Mouse (Mus musculus) NIH3T3 (cell line): ENCODE measurements around the gene Rrbp1.

Source experiments
- DNase-seq: peaks from one replicate; pipeline ENCODE4 v3.0.0-alpha.2; 2012; ENCODE audit warnings: low read depth

Rrbp1 gene

GRCm38 (mm10) chr2:144011080-144011551 lies at the start of gene Rrbp1:
Gene Rrbp1, minus strand, starts transcription at chr2:144011263.
- peak; percentile 99 for DNase-seq

DNA sequence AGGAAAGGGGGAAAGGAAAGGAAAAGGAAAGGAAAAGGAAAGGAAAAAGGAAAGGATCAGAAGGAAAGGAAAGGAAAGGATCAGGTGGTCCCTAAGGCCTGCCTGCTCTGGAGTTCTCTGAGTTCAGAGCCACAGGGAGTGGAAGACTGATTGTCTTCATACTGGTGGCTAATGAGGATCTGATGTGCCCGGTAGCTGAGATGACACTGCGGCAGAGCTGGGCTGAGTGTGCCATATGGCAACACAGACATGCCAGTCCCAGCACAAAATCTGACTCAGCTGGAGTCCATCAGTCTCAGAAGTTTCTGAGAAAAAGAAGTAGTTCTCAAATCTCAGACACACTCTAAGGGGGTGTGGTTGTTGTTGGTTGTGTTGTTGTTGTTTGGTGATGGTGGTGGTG lies 46.7 kb upstream of the Rrbp1 start:
- DNase-seq: no peak

DNA sequence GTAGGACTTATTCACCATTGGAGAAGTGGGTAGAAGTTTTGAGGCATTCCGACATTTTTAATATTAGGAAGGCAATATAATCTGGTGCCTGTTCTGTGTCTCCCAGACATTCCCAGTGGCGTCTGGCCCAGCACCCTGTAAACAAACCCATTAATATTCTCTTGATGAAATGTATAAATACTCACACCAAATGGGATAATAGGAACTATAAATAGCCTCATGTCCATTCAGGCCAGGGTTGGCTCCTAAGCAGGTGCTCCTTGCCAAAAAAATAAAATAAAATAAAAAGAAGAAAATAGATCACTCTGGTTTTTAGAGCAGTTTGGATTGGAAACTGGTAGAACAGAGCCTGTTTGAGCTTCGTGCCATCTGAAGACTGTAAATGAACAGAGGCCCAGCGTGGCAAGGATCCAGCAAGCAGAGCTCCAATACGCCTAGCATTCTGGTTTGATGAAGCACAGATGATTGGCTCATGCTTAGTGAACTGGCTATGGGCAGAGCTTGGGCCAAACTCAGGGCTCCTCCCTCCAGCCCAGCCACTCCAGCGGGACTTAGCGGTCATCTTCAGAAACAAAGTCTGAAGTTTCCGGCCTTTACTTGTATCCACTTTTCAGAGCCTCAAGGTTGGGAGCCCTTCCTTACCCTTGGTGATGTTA lies 41.5 kb upstream of the Rrbp1 start:
- peak; percentile 63 for DNase-seq

GRCm38 (mm10) chr2:144050861-144051260 lies 39.8 kb upstream of the Rrbp1 start:
- no peak for DNase-seq

- DNase-seq: peak; percentile 52
These were observed 39.1 kb upstream of the Rrbp1 start for GRCm38 (mm10) chr2:144050146-144050680.

DNA sequence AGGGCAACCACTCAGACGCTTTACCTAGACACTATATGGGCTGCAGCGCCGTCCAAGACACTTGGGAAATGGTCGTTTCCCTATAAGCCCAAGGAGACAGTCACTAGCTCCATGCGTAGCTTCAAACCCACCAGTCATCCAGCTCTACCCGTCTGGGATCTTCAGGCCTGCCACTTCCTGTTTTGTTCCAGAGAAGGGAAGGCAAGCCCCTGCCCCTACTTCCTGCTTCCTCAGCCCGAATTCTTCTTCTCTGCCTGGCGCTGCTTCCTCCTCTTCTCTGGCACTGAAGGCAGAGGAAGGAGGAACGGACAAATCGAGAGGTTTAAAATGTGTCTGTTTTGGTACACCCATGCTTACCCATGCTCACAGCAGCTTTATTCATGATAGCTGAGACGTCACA lies 35.9 kb upstream of the Rrbp1 start:
- no peak for DNase-seq

GRCm38 (mm10) chr2:144045756-144046560 lies 34.9 kb upstream of the Rrbp1 start:
- DNase-seq: no peak

DNA sequence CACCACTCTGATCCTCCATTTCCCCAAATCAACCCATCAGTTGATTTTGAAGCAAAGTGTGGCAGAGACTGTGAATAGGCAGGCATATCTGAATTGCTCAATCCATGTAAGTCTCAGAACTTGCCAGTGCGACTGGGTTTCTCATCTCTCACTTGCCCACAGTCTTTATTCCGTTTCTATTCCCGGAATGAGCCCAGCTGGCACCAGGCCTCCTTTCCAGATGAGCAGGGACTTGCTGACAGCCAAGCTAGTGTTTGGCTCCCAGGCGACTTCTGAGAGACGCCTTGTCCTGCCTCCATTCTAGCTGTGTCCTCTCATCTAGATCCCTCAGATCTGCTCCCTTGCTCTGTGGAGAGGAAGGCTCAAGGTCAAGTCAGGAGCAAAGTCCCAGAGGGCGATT lies 33.7 kb upstream of the Rrbp1 start:
- peak; percentile 9 for DNase-seq

GRCm38 (mm10) chr2:144032664-144033063 lies 21.6 kb upstream of the Rrbp1 start, which contains the start of gene Banf2:
Gene Banf2, plus strand, starts transcription at chr2:144033059.
- DNase-seq: no peak

GRCm38 (mm10) chr2:144030791-144031190 lies 19.7 kb upstream of the Rrbp1 start:
- no peak for DNase-seq

DNA sequence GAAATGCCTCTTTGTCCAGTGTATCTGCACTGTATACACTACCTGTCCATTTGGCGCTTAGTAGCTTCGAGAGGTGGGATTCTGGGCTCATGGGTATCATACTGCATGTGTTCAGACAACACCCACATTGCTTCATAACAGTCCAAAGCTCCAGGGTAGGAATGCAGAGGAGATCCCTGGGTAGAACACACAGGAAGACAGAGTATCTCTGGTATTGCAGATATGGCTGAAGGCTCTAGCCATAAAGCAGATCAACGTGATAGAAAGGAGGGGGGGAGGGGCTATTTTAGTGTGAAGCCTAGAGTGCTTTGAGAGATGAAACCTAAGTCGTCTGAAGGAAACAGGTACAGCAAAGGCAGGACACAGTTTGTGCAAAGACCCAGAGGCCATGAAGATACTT lies 15.4 kb upstream of the Rrbp1 start:
- DNase-seq: no peak

DNA sequence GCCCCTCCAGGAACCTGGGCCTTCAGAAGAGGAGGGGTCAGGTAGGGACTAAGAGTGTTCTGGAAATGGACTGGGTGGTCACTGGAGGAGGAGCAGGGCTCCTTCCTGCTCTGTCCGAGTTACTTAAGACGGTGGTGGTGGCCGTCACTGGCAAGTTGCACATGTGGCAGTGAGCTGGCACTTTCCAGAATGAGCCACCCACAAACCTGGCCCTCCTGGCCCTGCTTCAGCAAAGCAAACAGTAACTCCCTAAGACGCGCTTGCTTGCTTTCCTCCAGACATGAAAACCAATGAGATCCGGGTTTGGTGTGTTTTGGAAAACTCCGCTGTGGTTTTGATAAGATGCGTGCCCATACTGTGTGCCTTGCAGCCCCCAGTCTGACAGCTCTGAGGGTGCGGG lies 14.3 kb upstream of the Rrbp1 start:
- no peak for DNase-seq

DNA sequence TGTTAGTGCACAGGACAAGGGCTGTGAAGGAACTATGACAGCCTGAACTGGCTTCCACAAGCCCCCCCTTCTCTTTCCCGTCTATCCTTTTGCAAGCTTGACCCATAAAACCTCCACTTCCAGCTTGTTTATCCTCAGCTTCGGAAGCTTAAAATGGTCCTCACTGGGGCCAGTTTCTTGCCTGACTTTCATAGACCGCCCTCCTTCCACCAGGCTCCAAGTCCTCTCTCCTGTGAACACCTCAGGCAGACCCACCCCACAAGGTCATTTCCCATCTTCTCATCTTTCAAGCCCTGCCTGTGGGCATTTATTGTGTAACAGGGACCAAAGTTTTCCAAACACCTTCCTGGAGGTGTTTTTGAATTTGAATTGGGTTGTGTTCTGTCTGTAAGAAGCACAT lies 11.4 kb upstream of the Rrbp1 start:
- no peak for DNase-seq

GRCm38 (mm10) chr2:144019971-144020370 lies 8.9 kb upstream of the Rrbp1 start:
- no peak for DNase-seq

GRCm38 (mm10) chr2:144015861-144016260 lies 4.8 kb upstream of the Rrbp1 start:
- no peak for DNase-seq

DNA sequence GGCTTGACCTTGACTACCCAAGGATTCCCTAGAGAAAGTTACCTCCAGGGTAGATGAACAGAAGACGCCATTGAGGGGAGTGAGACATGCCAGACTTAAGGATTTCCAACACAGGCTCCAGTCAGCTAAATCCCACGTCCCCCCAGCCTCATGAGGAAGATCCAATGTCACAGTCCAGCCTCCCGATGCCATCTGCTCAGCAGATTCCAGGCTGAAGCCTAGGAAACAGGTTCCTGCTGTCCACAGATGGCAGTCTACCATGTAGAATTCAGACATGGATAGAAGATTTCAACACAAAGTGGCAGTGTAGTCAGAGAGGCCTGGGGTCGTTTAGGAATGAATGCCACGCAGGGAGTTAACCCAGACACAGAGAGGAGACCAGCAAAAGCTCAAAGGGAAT lies 3.4 kb upstream of the Rrbp1 start:
- no peak for DNase-seq

DNA sequence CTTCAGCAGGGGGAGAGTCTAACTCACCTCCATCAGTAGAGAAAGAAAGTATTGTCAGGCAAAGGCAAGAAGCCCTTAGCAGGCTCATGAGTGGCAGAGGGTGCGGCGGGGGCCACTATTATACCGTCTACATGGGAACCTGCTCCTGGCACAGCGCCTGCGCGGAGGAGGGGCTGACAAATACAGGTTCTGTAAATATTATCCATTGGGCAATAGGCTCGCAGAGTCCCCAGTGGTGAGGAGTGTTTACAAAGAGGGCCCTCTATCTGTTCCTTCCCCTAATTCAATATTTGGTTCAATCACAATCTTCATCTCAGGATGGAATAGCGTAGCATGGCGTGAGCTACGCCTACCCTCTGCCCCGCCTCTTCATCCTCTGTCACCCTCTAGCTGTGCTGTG lies 3.0 kb upstream of the Rrbp1 start:
- DNase-seq: no peak

DNA sequence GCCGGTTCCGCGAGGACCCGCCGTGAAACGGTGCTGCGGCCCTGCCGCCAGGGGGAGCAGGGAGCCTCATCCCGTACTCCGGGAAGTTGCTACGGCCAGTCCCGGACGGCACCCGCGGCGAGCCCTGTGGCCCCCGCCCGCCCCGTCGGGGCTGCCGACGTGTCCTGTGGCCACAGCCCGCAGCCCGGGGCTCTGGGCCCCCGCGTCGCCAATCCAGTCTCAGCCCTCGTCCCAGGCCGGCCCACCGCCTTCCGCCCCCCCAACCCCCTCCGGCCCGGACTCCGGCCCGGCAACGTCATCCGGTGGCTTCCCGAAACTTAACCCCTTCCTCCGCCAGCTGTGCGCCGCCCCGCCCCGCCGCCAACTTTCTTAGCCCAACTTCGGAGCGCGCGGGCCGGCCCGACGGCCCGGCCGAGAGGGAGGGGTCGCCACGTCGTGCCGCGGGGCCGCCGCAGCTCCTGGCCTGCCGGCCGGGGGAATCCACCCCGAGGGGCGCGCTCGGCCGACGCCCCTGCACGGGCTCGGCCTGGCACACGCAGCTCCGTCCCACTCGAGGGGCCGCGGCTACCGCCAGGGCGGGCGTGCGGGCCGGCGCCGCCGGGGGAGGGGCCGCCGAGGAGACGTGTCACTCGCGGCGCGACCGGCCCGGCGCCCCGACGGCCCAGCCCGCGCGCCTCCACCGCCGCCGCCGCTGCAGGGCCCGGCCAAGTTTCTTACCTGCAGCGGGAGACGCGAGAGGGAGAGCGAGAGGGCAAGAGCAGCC lies 600 bp downstream of the Rrbp1 start:
- DNase-seq: peak; percentile 90

DNA sequence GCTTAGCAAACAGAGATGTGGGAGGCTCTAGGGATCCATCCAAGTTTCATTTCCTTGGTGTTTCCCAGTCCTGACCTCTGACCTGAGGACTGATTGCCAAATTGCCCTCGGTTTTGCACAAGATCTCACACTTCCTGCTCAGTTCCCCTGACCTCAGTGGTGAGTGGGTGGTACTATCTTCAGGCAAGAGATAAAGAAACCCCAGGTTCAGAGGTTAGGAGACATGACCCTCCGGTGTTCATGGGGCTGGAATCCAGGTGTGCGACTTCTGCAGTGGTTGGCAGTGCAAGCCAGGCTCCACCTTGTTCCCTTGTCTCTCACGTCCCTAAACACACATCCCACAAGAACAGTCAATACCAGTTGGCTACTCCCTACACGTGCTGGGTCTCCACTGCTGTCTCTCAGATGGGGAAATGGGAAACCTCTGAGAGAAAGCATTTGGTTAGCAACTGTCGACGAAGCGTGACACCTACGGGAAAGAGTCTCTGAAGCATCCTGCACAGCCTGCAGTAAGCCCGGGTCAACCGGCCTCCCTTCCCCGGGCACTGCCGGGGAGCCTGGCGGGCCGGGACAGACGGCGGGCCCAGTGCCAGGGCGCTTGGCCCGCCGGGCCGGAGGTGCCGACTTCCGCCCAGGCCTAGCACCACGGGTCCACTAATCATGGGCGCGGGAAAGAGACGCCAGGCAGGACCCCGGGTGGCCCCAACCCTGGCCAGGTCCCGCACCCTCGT lies 1.3 kb downstream of the Rrbp1 start:
- peak; percentile 53 for DNase-seq

DNA sequence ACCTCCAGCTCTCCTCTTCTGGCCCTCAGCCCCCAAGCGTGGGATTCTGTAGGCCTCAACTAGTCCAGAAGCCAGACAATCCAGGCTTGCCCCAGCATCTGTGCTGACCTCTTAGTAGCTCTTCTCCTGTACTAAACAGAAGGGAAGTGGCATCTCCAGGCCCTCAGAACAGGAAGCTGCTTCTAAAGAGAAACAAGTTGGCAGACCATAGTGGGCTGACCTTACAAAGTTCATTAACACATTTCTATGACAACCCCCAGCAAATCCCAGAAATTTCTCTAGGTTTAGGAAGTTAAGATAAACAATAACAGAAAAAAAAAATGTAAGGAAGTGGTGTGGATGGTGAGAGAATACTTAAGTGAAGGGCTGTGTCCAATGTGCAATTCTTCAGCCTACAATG lies 2.0 kb downstream of the Rrbp1 start:
- no peak for DNase-seq

GRCm38 (mm10) chr2:144007211-144007610 lies 3.9 kb downstream of the Rrbp1 start:
- no peak for DNase-seq

DNA sequence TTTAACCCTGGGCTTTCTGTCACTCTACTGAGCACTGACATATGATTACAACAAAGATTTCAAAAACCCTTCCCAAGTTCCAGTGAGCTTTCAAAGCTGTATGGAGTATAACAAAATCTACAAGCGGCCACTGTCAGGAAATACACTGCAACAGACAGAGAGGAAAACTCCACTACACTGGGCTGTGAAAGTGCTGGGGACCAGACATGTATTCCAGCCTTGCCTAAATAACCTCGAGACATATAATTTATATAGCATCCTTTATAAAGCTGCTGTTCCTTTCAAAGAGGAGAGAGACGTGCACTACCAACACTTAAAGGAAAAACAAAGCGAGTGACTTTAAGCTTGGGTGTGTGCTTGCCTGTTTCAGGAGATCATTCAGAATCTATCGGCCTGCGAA lies 4.4 kb downstream of the Rrbp1 start:
- no peak for DNase-seq
